16 mouse cellular contexts compared by ENCODE assay signal in genomic region chr17:90812485-90812884, GRCm38 (mm10).
"Had no signal": no experiment of that assay in that cellular context is flagged by ENCODE, and none has a peak within 500 bp of the region (broad histone marks: within the 10 kb centered on the region; RNA-seq: fewer than 3 reads in every experiment).

No protein-coding gene starts in this region.

- H3K4me1 ChIP-seq: neural tube, embryonic 13.5 days; neural tube, embryonic 15.5 days; stomach, embryonic 15.5 days had no signal

- H3K27ac ChIP-seq: neural tube, embryonic 13.5 days; neural tube, embryonic 15.5 days; stomach, embryonic 15.5 days; stomach, postnatal 0 days had no signal

- H3K4me3 ChIP-seq: neural tube, embryonic 13.5 days; neural tube, embryonic 15.5 days; stomach, embryonic 15.5 days had no signal

- H3K27me3 ChIP-seq: neural tube, embryonic 13.5 days; neural tube, embryonic 15.5 days; stomach, embryonic 15.5 days had no signal

- DNase-seq: retina, postnatal 1 day; right cerebral cortex, adult 18-20 months; right cerebral cortex, postnatal 14 days; right cerebral cortex, postnatal 25 days; right cerebral cortex, postnatal 4 days; spleen, adult 18-20 months; thymus, adult 18-20 months; thymus, adult 2 months; thymus, postnatal 14 days; thymus, postnatal 25 days; thymus, postnatal 36 days; thymus, postnatal 4 days had no signal
